Mouse (Mus musculus) brain, embryonic 14.5 days (tissue): ENCODE results near the gene Med17.

Experiments used
- CTCF ChIP-seq: fragments of 200-500 bp; IDR thresholded peaks from 2 replicates; pipeline ENCODE4 v1.5.1; 2012; ENCODE audit warnings: inconsistent platforms, mild to moderate bottlenecking, moderate library complexity, borderline replicate concordance; ENCODE audit not compliant: insufficient read depth, insufficient read length; ENCODE audit errors: extremely low read depth
- POLR2A ChIP-seq: fragments of 200-500 bp; IDR thresholded peaks from 2 replicates; pipeline ENCODE4 v1.6.1; 2012; ENCODE audit warnings: mild to moderate bottlenecking, inconsistent platforms, borderline replicate concordance; ENCODE audit not compliant: poor library complexity, insufficient read depth, insufficient read length, severe bottlenecking; ENCODE audit errors: extremely low read depth

DNA sequence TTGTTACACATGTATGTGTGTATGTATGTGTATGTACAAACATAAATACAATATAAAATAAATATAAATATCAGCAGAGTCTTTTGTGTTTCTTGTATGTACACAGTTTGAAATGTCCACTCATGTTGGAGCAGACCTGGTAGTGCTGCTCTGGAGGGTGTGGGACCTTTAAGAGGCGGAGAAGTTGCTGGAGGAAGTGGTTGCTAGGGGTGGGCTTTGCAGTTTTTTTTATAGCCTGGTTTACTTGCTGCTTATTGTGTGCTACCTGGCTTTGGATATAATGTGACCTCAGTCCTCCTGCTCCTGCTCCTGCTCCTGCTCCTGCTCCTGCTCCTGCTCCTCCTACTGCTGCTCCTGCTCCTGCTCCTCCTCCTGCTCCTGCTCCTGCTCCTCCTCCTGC, 46.1 kb downstream of the Med17 start:
- no peak for TF ChIP-seq POLR2A
- no peak for TF ChIP-seq CTCF
